Mouse (Mus musculus) bone marrow, adult 2 months (tissue): ENCODE measurements around the gene Shisal2a.

Experiments
- CTCF ChIP-seq: fragments of 200-500 bp; IDR thresholded peaks from 2 replicates; pipeline ENCODE4 v1.5.1; 2011; ENCODE audit warnings: low read length, control low read depth; ENCODE audit not compliant: control insufficient read depth, insufficient read depth
- POLR2A ChIP-seq: fragments of 200-500 bp; IDR thresholded peaks from 2 replicates; pipeline ENCODE4 v1.6.1; 2011; ENCODE audit warnings: low read depth, mild to moderate bottlenecking, control low read depth, low read length, borderline replicate concordance; ENCODE audit not compliant: control insufficient read depth

DNA sequence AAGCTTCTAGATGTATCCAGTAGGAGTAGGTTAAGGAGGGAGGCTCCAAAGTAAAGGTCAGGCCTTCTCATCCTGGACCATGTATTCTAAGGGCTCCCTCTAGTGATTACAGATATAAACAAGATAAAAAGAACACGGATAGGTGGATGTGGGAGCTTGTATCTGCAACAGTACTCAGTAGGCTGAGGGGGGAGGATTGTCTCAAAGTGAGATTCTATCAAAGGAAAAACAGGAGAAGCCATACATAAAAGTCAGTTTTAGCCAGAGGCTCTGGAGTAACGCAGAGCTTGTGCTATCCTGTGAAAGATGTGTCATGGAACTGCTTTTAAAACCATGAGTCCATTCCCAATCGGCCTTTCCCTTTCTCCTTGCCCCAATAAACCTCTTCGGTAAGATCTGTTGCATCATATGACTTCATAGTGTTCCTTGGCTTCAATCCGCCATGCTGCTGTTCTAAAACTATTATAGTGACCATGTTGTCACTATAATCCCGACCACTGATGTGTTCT, 56.0 kb downstream of the Shisal2a start:
- no peak for TF ChIP-seq CTCF
- no peak for TF ChIP-seq POLR2A
